Mouse (Mus musculus): ENCODE data around the gene Celsr1. TPM values are rescaled to one million over a fixed set of nuclear protein-coding genes. Genes with fewer than 3 reads are reported as not detected.

Gene Celsr1
- total RNA-seq, 2 experiments from 2014 or later, result 0.31 to 0.43 TPM

DNA sequence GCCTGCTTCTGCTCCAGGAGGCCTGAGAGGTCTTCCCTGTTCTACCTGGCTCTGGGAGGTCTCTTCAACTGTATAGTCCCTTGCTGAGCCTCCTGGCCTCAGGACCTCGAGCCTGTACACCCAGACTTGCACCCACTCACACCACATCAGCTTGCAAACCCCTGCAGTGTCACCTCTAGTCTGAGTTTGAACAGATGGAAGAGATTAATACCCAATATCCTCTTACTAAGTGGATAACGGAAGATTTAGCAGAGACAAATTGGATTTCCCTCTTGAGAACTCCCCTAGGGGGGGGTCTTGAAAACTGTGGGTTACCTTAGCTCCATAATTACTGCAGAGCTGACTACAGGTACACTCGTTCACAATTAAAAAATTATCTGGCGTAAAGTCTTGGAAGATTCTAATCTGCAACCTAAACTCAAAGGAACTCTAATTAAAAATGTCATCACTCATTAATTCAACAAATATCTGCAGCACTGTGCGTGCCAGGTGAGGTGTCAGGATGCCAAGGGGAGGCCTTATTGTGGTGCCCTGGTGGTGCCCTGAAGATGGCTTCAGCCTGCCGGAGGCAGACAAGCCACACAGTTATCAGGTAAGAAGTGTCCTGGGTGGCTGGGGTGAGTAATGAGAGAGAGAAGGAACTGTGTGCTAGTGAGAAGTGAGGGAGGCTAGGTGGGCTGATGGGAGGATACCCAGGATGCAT, 38.5 kb downstream of the Celsr1 start:
- no peak for DNase-seq

DNA sequence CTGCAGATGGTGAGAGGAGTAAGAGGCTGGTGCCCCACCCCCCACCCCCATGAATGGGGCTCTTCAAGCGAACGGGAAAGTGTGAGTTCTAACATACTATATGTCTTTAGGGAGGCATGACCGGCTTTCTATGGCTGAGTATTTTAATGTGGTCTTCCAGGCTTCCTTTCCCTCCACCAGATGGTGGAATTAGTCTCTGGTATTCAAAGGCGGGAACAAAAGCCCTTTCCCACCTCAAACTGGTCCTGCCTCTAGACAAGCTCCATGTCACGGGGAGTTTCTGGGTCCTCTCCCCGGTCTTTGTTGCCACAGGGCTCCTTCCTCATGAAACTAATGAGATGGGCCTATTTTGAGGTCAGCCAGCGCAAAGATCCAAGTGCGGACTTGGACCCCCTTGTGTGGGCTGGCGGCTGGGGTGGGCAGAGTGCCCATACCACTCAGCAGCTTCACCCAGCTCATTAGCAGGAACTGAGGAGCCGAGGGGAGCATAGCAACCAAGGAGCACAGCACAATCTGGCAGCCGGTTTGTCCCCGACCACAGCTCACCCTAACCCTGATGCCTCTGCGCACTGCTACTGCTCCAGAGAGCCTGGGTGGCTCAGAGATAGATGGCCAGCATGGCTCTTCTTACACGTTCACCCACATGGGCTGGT, 39.5 kb downstream of the Celsr1 start:
- DNase-seq, result no peak

DNA sequence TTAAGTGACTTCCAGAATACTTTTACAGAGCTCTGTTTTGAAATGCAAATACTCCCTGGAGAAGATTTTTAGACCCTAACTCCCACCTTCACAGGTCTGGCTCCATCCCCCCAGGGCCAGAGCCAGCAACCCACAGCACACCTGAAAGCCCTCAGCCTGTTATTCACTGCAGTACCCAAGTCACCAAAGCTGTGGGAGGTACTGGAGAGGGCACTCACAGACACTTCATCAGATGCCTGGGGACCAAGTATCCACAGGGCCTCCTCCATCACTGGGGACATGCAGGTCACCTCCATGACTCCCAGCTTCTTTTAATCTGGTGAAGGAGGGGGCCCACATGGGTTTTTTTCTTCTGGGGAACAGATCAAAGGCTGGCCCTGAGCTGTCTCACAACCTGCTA, 40.2 kb downstream of the Celsr1 start:
- DNase-seq, result no peak

DNA sequence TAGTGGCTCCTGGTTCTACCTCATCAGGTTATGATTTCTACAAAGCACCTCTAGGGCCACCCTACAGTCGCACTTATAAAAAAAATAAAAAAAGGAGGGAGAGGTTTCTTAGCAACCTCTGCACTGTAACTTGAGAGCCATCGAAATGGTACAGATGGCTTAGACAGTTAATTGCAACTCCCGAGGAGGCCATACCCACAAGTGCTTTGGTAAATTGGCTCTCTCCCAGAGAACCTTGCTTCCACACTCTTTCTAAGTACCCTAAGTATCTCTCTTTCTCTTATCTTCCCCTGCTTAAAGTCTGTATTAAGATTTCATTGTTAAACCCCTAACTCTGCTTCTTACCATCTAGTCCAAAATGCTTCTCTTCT, 41.5 kb downstream of the Celsr1 start:
- no peak for DNase-seq

DNA sequence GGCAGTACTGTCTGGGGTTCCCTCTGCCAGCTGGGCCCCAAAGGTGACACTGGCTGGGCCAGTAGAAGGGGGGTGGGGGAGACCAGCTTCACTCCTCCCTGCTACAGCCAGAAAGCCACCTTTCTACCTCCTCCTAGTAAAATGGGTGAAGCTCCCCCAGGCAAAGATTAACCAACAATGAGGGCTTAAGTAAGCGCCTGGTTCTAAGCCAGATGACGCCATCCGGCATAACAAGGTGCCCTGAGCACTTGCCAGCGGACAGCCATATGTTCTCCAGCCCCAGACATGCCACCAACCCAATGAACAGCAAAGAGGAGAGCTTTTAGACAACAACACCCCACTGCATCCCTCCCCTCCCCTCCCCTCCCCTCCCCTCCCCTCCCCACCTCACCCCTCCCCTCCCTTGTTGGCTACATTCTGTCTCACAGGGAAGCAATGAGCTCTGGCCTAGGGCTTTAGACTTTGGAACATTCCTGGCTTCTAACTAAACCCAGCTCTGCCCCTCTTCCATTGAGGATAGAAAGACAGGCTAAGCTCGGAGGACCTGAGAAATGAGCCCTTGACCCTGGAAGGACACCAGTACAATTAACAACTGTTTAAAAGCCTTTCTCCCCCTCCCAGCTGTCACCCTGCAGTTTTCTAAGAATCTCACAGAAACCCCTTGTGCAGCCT, 42.0 kb downstream of the Celsr1 start:
- no peak for DNase-seq

DNA sequence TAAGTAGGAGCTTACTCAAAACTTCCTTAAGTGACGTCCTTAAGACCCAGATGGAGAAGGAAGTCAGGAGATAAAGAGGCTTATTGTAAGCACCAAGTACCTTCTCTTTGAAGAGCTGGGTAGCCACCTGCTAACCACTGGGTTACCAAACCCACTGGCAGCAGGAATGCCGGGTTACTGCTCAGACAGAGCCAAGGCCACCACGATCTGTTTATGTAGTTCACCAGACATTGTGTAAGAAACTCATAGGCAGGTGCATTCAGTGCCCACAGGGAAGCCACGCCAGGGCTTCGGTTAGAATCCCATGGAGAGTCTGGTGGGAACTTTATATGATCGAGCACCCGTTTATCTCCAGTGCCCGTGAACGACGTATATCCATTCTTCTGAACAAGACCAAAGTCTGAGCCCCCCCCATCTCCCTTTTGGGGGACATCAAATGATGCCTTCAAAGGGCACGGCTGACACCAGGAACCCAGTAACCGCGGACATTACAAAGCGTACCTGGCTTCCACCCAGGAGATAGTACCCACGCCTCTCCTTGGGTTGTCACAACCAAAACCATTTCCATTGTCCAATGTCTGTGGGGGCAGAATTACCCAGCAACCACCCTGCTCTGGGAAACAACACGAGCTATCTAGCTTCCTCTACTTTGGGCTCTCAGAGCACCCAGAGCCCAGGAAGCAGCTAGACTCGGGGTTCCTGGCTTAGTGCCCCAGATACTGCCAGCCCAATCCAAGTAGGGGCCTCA, 42.7 kb downstream of the Celsr1 start:
- DNase-seq, result no peak

DNA sequence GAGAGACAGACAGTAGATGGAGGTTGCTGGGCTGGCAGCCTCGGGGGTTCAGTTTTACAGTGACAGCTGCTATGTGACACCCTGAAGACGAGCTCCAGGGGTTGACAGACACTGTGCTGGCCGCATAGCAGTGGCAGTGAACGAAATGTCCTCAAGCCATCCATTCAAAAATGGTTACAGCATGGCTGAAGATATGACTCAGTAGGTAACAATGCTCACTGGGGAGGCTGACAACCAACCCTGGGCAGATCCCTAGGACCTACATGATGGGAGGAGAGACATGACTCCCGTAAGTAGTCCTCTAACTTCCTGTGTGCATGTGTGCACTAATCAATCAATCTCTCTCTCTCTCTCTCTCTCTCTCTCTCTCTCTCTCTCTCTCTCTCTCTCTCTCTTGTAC, 45.7 kb downstream of the Celsr1 start:
- DNase-seq, result no peak

DNA sequence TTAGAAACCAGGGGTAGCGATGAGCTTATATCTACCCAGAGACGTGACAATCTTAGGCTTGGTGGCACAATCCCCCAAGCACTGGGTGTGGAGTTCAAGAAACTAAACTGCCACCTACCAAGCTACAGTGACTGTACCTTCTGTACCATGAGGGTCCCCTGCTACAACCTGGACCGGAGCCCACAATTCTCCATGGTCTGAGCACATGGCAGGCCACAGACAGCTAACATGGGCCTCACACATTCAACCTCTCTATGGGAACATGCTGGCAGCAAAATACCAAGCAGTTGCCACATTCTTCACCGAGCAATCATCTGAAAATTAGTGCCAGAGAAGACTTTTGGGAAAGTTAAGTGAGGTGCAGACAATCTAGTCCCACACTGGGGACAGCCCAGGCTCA, 47.4 kb downstream of the Celsr1 start:
- no peak for DNase-seq

DNA sequence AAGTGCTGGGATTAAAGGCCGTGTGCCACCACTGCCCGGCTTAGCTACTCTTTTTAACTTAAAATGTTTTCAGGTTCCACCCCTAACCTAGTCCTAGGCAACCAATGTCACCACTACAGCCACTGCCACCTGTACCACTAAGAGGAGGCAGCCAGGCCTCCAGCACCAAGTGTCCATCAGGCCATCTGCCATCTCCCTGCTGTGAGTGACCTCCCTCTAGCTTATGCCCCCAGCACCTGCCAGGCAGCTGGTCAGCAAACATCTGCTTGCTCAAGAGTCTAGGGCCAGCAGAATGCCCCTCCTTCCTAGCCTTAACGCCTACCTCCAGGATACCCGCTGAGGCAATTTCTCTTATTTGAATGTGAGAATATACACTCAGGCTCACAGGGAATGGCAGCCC, 48.0 kb downstream of the Celsr1 start:
- no peak for DNase-seq

DNA sequence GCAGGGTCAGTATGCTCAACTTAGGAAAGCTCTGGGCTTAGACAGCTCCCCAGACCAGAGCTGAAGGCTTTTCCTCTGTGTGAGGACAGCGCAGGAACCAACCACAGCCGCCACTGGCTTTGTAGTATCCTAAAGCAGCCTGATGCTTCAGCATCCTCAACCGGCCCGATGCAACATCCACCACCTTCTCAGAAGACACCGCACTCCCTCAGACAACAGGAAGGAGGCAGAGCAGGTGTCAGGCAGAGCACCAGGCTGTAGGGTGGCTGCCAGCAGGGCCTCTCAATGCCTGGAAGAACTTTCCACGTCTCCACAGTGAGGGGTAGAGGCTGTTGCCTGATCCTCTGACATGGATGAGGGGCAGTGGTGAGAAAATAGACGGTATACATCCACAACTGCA, 50.4 kb downstream of the Celsr1 start:
- no peak for DNase-seq

DNA sequence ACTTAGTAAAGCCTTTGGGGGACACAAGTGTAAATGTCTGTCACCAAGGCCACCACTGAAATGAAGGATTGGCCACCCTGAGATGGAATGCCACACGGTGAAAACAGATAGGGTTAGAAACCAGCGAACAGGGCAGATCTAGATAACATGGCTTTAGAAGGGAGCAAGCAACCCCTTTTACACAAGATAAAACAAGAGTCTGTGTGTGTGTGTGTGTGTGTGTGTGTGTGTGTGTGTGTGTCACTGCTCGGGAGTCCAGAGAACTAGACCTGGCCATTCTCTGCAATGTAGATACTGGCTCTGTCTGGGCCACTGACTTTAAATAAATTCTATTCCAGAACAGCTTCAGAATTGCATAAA, 51.2 kb downstream of the Celsr1 start:
- no peak for DNase-seq

DNA sequence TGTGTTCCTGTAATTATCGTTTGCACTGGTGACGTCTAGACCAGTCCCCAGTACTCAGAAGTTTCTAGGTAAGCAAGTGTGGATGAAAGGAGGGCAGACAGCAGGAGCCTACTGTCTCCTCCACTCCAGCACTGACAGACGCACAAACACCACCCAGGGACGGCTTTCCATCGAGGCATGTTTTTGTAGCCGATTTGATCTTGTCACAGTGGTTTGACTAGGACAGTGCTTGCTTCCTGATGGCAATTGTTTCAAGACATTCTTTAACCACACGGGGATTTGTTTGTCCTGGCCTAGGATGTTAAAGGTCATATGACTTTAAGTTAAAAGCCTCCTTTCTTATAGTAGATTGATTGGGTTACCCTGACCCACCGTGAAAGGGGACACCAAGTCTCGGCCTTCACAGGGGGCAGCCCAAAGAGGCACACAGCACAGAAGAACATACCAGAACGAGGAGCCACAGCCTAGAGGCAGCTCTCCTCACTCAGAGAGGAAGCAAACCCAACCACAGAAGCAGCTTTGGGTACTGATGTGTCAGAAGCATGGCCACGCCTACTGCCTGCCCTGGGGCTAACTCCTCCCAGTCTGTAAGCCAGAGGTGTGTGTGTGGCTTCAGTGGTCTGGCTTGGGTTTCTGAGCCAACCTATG, 51.7 kb downstream of the Celsr1 start:
- peak; percentile 11 for DNase-seq

DNA sequence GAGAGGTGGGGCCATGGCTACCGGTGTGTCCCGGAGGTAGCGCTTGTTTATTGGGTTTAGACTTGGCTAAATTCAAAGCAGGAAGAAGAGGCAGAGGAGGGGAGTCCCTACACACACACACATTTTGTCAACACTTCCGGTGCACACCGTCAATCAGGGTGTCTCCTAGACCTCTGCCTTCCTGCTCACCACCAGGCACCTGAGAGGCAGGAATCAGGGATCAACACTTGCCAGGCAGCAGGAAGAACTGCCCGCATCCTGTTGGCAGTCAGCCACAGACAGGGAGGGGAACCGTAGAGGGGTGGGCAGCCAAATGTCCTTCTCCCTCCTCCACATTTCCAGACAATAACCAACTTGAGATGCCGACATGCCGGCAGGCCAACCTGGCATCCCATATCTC, 56.5 kb downstream of the Celsr1 start:
- no peak for DNase-seq

DNA sequence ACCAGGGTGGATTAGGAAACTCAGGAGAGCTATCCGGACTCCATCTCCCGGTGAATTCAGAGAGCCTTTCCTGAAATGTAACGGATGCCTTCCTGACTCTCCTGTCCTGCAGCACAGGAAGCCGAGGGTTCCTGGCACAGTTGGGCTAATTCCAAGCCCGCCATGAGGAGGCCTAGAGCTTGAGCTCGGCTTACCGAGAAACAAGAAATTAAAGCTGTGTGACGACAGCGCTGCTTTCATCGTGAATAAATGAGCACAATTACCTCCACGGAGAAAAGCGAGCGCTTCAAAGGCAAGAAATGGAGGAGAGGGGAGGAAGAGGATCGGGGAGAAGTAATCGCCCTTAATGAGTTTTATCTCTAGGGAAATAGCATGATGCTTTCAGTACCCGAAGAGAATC, 57.8 kb downstream of the Celsr1 start:
- DNase-seq, result no peak

DNA sequence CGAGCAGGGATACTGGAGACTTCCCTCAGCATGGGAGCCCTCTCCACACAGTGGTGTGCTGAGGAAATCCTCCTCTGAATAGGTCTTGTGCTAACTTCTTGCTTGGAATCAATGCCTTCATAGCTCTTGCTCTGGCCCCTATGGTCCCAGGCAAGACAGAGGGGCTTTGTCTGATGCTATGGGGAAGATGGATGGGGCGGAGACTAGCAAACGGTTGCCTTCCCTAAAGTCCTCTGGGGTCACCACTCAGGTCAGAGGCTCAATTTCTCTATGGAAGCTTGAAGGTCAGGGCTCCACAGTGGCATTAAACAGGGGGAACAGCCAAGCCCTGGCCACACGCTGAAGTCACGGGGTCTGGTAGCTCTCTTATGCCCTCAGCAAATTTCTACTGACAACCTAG, 62.0 kb downstream of the Celsr1 start:
- DNase-seq, result no peak

DNA sequence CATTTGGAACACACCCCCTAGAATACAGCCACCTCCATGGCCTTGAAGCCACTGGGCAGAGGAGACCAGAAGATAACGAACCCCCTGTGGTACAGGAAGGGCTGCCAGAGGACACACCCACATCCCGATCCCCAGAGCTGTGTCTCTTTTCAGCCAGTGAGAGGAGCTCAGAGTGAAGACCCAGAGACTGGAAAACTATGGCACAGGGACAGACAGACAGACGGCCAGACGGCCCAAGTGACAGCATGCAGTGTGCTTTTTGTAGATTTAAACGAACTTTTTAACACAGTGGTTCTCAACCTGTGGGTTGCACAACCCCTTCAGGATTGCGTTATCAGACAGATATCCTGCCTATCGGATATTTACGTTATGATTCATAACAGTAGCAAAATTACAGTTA, 63.1 kb downstream of the Celsr1 start:
- DNase-seq, result no peak

DNA sequence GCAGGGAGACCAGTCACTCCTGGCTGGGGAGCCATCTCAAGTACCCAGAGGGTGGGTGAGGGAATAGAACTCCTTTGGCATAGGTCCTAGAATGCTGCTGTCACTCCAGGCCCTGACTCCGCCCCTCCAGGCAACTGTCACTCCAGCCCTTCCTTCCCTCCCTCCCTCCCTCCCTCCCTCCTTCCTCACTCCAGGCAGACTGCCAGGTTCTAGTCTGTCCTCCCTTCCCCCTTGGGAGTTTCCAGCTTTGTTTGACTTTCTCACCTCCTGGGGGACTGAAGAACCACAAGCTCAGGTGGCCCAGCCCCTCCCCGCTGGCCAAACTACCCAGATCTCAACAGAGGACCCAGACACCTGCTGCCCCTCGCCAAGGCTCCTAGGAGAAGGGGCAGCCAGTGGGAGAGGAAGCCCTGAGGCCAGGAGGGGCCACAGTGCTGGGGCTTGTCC, 63.8 kb downstream of the Celsr1 start:
- DNase-seq, result no peak

DNA sequence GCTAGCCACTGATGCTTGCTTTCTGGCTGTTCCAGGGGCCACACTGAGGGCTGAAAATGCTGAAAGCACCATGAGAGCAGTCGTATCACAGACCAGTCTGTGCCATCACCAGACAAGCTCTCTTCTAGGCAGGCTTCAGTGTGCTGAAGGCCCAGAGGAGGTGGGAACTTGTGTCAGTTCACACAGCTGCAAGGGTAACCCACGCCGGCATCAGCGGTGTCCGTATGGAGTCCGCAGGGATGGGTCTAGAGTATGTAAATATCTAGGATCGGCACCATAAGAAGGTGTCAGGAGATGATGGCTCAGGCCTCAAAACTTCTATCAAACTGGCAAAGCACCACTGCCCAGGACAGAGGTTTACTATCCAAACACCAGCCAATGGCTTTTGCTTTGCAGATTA, 64.3 kb downstream of the Celsr1 start:
- DNase-seq, result no peak

DNA sequence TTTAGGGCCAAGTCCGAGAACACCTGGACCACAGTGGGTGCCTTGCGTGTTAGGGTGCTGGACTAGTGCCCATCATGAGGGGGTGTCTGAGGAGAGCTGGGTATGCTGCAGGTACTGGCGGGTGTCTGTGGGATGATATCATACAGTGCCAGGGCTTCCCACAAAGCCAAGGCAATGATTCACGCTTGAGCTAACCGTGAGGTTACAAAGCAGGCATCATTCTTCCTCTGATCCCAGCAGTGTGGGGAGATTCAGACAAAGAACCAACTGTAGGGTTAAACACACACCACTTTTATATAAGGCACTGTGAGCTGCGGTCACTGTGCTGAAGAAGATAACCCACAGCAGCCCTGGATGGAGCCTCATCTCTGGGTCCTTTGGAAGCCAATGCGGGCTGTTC, 67.5 kb downstream of the Celsr1 start:
- DNase-seq, result no peak

DNA sequence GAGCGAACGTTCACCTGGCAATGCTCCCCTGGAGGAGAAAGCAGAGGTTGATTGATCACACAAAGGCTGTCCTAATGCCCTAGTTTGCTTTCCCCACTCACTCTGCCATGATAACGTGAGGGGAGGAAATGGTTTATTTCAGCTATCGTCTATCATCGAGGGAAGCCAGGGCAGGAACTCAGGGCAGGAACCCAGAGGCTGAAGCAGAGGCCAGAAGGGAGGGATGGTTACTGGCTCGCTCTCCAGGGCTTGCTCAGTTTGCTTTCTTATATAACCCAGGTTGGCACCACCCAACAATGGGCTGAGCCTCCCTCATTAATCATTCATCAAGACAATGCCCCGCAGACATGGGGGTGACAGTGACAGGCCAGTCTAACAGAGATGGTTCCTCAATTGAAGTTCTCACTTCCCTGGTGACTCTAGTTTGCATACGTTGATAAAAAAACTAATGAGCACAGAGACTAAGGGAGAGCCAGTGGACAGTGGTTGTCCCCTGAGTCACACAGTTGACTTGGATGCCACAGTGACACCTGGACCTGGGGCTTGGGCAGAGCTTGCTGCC, 70.2 kb downstream of the Celsr1 start:
- no peak for DNase-seq

DNA sequence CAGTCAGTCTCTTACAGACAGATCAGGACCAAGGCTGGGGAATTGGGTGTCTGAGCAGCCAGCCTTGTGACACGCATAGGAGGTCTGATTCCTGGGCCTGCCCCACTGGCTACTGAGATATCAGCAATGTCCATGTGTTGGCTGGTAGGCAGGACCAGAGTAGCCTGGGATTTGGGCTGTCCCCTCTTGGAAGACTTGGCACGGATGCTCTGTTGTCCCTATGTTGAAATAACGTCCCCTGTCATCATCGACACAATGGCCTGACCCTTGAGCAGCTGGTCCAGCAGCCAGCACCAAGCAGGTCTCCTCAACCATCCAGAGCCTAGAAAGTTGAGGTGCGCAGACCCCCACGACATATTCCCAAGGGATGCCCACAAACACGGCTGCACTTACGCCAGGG, 70.9 kb downstream of the Celsr1 start:
- no peak for DNase-seq

DNA sequence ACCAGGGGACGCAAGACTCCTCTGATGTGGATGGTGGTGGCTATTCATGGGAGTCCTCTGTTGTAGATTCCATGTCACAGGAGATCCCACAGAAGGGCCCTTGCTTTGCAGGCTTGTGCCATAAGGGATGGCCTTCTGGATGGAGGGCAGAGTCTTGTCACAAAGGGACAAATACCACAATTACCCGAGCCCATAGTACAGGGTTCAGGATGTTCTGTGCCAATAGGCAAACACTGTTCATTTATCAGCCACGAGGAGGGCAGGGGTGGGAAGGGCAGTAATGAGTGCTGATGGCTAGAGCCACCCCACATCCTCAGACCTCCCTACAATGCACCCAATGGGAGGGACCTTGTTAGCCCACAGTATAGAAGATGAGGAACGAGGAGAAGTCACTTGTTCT, 71.9 kb downstream of the Celsr1 start:
- no peak for DNase-seq

Measured in gastrocnemius, postnatal 25 days (tissue).